Mouse (Mus musculus): Measurements from ENCODE around the gene St14. TPM values are rescaled to one million over a fixed set of nuclear protein-coding genes. Genes with fewer than 3 reads are reported as not detected.
A peak's percentile ranks its signal among the peaks of the same experiment; 100 is the strongest.

St14 gene
- polyA plus RNA-seq, 1 experiment from 2014 or later = 45.9 TPM

DNA sequence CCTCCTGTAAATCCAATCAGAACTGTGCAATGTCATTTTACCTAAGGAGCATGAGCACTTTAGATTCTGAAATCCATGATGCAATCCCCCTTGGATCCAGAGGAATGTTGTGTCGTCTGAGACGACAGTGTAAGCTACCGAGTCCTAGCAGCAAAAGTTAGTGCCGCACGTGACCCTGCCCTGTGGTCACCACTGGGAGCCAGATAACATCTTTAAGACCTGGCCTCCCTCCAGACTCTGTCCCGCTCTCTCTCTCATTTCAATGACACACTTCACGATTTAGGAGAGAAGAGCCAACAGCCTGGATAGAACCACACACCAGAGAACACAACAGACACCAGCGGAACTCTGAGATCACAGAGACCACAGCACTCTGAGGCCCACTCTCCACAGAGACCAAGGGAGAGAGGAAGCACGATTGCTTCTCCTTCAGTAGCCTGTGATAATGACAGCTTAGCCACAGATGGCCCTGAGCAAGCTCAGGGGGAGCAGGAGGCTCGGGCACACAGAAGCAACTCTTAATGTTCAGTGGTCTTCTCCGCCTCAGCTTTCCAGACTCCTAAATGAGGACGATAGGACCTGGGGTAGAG is 3.7 kb downstream of the St14 start:
- Histone ChIP-seq H3K4me2 (ENCODE audit: low read length) (no peak overlapping the region), H3K27ac (no peak overlapping the region), H3K4me3 (replicated peaks; ENCODE audit: low read depth, low read length) (no peak overlapping the region), H3K36me3 (ENCODE audit: insufficient read depth, low read length) (no peaks in the 10 kb centered on the region), H3K9ac (ENCODE audit: low read depth, low read length) (no peak overlapping the region), H3K4me1 (replicated peaks; ENCODE audit: insufficient read depth, low read length) (peaks cover 12% of the 10 kb centered on the region; the same call in 1 of the 2 replicates), H3K9me3 (replicated peaks; ENCODE audit: low read length) (no peaks in the 10 kb centered on the region), H3K27me3 (ENCODE audit: insufficient read depth, low read length) (no peaks in the 10 kb centered on the region; the same call in 1 of the 2 replicates)
- TF ChIP-seq CTCF (IDR thresholded peaks at IDR 0.05; ENCODE audit: low read depth) = no peak
- ATAC-seq (replicated peaks; ENCODE audit: low FRiP score, low read depth) (no peak), DNase-seq (ENCODE audit: low spot score) (no peak)
- WGBS = 54% methylated on average over 12 of the region's 12 CpGs

GRCm38 (mm10) chr9:31126079-31126478 is 5.6 kb downstream of the St14 start:
- Histone ChIP-seq H3K4me1 (replicated peaks; ENCODE audit: insufficient read depth, low read length) (peaks cover 7% of the 10 kb centered on the region; the same call in 1 of the 2 replicates), H3K9me3 (replicated peaks; ENCODE audit: low read length) (no peaks in the 10 kb centered on the region), H3K4me2 (ENCODE audit: low read length) (no peak overlapping the region), H3K27ac (no peak overlapping the region), H3K27me3 (ENCODE audit: insufficient read depth, low read length) (no peaks in the 10 kb centered on the region), H3K9ac (ENCODE audit: low read depth, low read length) (no peak overlapping the region), H3K36me3 (ENCODE audit: insufficient read depth, low read length) (no peaks in the 10 kb centered on the region), H3K4me3 (replicated peaks; ENCODE audit: low read depth, low read length) (no peak overlapping the region)
- DNase-seq (ENCODE audit: low spot score) = no peak
- 84% methylated on average over 7 of the region's 7 CpGs for WGBS
- no peak for ATAC-seq (replicated peaks; ENCODE audit: low FRiP score, low read depth)
- no peak for TF ChIP-seq CTCF (IDR thresholded peaks at IDR 0.05; ENCODE audit: low read depth)

DNA sequence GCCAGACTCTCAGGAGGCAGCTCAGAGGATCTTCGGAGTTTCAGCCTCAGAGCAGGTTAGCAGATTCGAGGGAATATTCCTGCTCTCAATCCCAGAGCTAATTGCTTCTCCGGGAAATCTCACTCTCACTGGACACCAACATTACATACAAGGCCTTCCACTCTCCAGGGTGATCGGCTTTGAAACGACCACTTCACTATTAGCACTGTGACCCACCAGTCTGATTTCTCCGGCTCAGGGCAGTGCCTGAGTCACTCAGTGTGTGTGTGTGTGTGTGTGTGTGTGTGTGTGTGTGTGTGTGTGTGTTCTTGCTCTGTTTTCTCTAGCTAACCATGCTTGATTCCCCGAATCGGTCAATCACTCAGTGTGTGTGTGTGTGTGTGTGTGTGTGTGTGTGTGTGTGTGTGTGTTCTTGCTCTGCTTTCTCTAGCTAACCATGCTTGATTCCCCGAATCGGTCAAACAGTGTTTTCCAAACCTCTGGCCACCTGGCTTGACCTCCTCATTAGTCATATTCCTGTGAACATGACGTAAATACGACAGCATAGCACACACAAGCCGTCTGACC is 9.1 kb downstream of the St14 start:
- no peak overlapping the region for H3K4me2 ChIP-seq (ENCODE audit: low read length)
- H3K36me3 ChIP-seq (ENCODE audit: insufficient read depth, low read length) = no peaks in the 10 kb centered on the region
- no peak for TF ChIP-seq CTCF (IDR thresholded peaks at IDR 0.05; ENCODE audit: low read depth)
- no peaks in the 10 kb centered on the region for H3K9me3 ChIP-seq (replicated peaks; ENCODE audit: low read length)
- no peaks in the 10 kb centered on the region for H3K27me3 ChIP-seq (ENCODE audit: insufficient read depth, low read length)
- H3K4me3 ChIP-seq (replicated peaks; ENCODE audit: low read depth, low read length) = no peak overlapping the region
- H3K4me1 ChIP-seq (replicated peaks; ENCODE audit: insufficient read depth, low read length) = no peaks in the 10 kb centered on the region
- H3K27ac ChIP-seq = no peak overlapping the region
- no peak overlapping the region for H3K9ac ChIP-seq (ENCODE audit: low read depth, low read length)
- no peak for DNase-seq (ENCODE audit: low spot score)
- ATAC-seq (replicated peaks; ENCODE audit: low FRiP score, low read depth) = no peak
- WGBS = 47% methylated on average over 13 of the region's 13 CpGs

- H3K27me3 ChIP-seq (ENCODE audit: insufficient read depth, low read length) = no peaks in the 10 kb centered on the region
- 0 out of 2 replicates have a peak overlapping the region, but pooled peaks have one; percentile 47 for H3K27ac ChIP-seq
- WGBS = 32% methylated on average over 4 of the region's 4 CpGs
- no peak overlapping the region for H3K9ac ChIP-seq (ENCODE audit: low read depth, low read length)
- DNase-seq (ENCODE audit: low spot score) (no peak), ATAC-seq (replicated peaks; ENCODE audit: low FRiP score, low read depth) (no peak)
- no peaks in the 10 kb centered on the region for H3K9me3 ChIP-seq (replicated peaks; ENCODE audit: low read length)
- TF ChIP-seq CTCF (IDR thresholded peaks at IDR 0.05; ENCODE audit: low read depth) = no peak
- no peaks in the 10 kb centered on the region for H3K4me1 ChIP-seq (replicated peaks; ENCODE audit: insufficient read depth, low read length)
- H3K36me3 ChIP-seq (ENCODE audit: insufficient read depth, low read length) = no peaks in the 10 kb centered on the region
- H3K4me2 ChIP-seq (ENCODE audit: low read length) = no peak overlapping the region
- H3K4me3 ChIP-seq (replicated peaks; ENCODE audit: low read depth, low read length) = no peak overlapping the region
These were observed 11.1 kb downstream of the St14 start for GRCm38 (mm10) chr9:31120533-31120915.

DNA sequence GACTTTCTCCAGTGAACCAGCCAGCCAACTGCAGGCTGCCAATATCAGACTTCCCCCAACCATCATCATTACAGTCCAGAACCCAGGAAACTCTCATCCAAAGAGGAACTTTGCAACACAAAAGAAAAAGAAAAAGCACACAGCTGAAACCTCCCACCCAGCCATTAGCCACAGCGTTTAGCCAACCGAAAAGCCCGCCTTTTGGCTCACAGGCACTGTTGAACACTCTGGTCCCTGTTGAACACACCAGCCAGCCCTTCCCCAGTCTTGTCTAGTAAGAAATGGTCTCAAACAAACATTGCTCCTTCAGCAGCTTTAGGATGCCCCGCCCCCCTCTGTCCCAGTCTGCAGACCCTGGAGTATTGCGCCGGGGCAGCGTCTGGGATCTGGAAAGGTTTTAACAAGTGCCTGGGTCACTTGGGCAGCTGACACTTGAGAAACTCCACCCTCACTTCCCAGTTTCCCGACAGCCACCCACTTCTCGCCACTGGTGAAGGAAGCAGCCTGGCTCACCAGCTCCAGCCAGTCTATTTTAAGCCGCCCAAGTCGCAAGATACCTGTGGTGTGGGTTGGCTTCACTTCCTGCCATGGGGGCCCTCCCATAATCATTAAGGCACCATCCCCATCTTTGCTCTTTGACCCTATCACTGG is 11.6 kb downstream of the St14 start:
- DNase-seq (ENCODE audit: low spot score) (peak; percentile 27), ATAC-seq (replicated peaks; ENCODE audit: low FRiP score, low read depth) (no peak)
- peak overlapping the region; percentile 7; the same call in 1 of the 2 replicates for H3K4me2 ChIP-seq (ENCODE audit: low read length)
- H3K4me1 ChIP-seq (replicated peaks; ENCODE audit: insufficient read depth, low read length) = no peaks in the 10 kb centered on the region
- no peaks in the 10 kb centered on the region for H3K36me3 ChIP-seq (ENCODE audit: insufficient read depth, low read length)
- H3K4me3 ChIP-seq (replicated peaks; ENCODE audit: low read depth, low read length) = no peak overlapping the region
- no peaks in the 10 kb centered on the region for H3K27me3 ChIP-seq (ENCODE audit: insufficient read depth, low read length)
- WGBS = 17% methylated on average over 11 of the region's 11 CpGs
- no peak for TF ChIP-seq CTCF (IDR thresholded peaks at IDR 0.05; ENCODE audit: low read depth)
- H3K9ac ChIP-seq (ENCODE audit: low read depth, low read length) = no peak overlapping the region
- no peaks in the 10 kb centered on the region for H3K9me3 ChIP-seq (replicated peaks; ENCODE audit: low read length)
- 0 out of 2 replicates have a peak overlapping the region, but pooled peaks have one; percentile 47 for H3K27ac ChIP-seq

- Histone ChIP-seq H3K9me3 (replicated peaks; ENCODE audit: low read length) (no peaks in the 10 kb centered on the region), H3K27me3 (ENCODE audit: insufficient read depth, low read length) (no peaks in the 10 kb centered on the region), H3K4me2 (ENCODE audit: low read length) (no peak overlapping the region), H3K4me1 (replicated peaks; ENCODE audit: insufficient read depth, low read length) (no peaks in the 10 kb centered on the region), H3K4me3 (replicated peaks; ENCODE audit: low read depth, low read length) (no peak overlapping the region), H3K9ac (ENCODE audit: low read depth, low read length) (no peak overlapping the region), H3K27ac (peak overlapping the region; percentile 33; the same call in 1 of the 2 replicates), H3K36me3 (ENCODE audit: insufficient read depth, low read length) (no peaks in the 10 kb centered on the region)
- no peak for ATAC-seq (replicated peaks; ENCODE audit: low FRiP score, low read depth)
- no peak for DNase-seq (ENCODE audit: low spot score)
- 56% methylated on average over 5 of the region's 5 CpGs for WGBS
- no peak for TF ChIP-seq CTCF (IDR thresholded peaks at IDR 0.05; ENCODE audit: low read depth)
These were observed 12.2 kb downstream of the St14 start for GRCm38 (mm10) chr9:31119405-31119804.
